ENCODE assay signal across 8 mouse cellular contexts in genomic region chr14:41072944-41073275, GRCm38 (mm10). TPM values are rescaled to one million over a fixed set of nuclear protein-coding genes. Genes with fewer than 3 reads are reported as not detected.
DNase-seq lines count a peak whose midpoint lies in the region; ATAC-seq and TF ChIP-seq lines count a peak whose summit lies in the region.

No protein-coding gene starts in this region.

- H3K4me2 ChIP-seq in forebrain, postnatal 0 days (ENCODE audit: low read depth) = peak overlapping the region; percentile 69
- H3K4me2 ChIP-seq in liver, embryonic 16.5 days (ENCODE audit: low read depth, low read length) = peak overlapping the region; percentile 55

- H3K27ac ChIP-seq in heart, embryonic 10.5 days = no peak overlapping the region
- no peak overlapping the region for H3K27ac ChIP-seq in forebrain, postnatal 0 days (ENCODE audit: low read depth, low read length)
- no peak overlapping the region for H3K27ac ChIP-seq in liver, embryonic 16.5 days (ENCODE audit: low read length)

- no peaks in the 10 kb centered on the region for H3K36me3 ChIP-seq in heart, embryonic 10.5 days
- H3K36me3 ChIP-seq in E14TG2a.4 (ENCODE audit: insufficient read depth, low read length) = no peaks in the 10 kb centered on the region
- no peaks in the 10 kb centered on the region for H3K36me3 ChIP-seq in forebrain, postnatal 0 days (ENCODE audit: insufficient read depth)
- no peaks in the 10 kb centered on the region for H3K36me3 ChIP-seq in liver, embryonic 16.5 days (ENCODE audit: control insufficient read depth, insufficient read depth)

- H3K9ac ChIP-seq in forebrain, postnatal 0 days = peak overlapping the region; percentile 31
- no peak overlapping the region for H3K9ac ChIP-seq in liver, embryonic 16.5 days (ENCODE audit: low read depth, low read length)

- 6% methylated on average over 8 of the region's 8 CpGs for WGBS in heart, embryonic 10.5 days
- 2% methylated on average over 8 of the region's 8 CpGs for WGBS in forebrain, postnatal 0 days
- 2% methylated on average over 8 of the region's 8 CpGs for WGBS in liver, embryonic 16.5 days (ENCODE audit: insufficient replicate concordance)

- no peaks in the 10 kb centered on the region for H3K9me3 ChIP-seq in heart, embryonic 10.5 days
- no peaks in the 10 kb centered on the region for H3K9me3 ChIP-seq in E14TG2a.4 (ENCODE audit: low read length)
- no peaks in the 10 kb centered on the region for H3K9me3 ChIP-seq in forebrain, postnatal 0 days (ENCODE audit: low read length)
- H3K9me3 ChIP-seq in liver, embryonic 16.5 days (replicated peaks; ENCODE audit: control insufficient read depth, low read length) = no peaks in the 10 kb centered on the region

- TF ChIP-seq CTCF in E14TG2a.4 (conservative IDR thresholded peaks at IDR 0.05; ENCODE audit: low read length) = no peak
- no peak for TF ChIP-seq CTCF in forebrain, postnatal 0 days (IDR thresholded peaks at IDR 0.05; ENCODE audit: low read depth)

- no peak; the same call in 1 of the 2 replicates for ATAC-seq in forebrain, postnatal 0 days
- ATAC-seq in liver, embryonic 16.5 days (ENCODE audit: low read depth) = no peak

- H3K27me3 ChIP-seq in heart, embryonic 10.5 days (ENCODE audit: insufficient read depth, poor library complexity, severe bottlenecking) = no peaks in the 10 kb centered on the region
- peaks cover 30% of the 10 kb centered on the region for H3K27me3 ChIP-seq in E14TG2a.4 (ENCODE audit: insufficient read depth, low read length)
- H3K27me3 ChIP-seq in forebrain, postnatal 0 days (ENCODE audit: insufficient read depth, low read length) = no peaks in the 10 kb centered on the region
- peaks cover 2% of the 10 kb centered on the region; the same call in 1 of the 2 replicates for H3K27me3 ChIP-seq in liver, embryonic 16.5 days (ENCODE audit: control insufficient read depth, insufficient read depth, low read depth, low read length)

- DNase-seq in heart, embryonic 10.5 days (ENCODE audit: low spot score) = no peak
- no peak for DNase-seq in heart, postnatal 4 days
- no peak for DNase-seq in forebrain, postnatal 0 days
- no peak for DNase-seq in urinary bladder, postnatal 14 days (ENCODE audit: low spot score)
- no peak for DNase-seq in ovary, postnatal 14 days (ENCODE audit: low spot score)
- no peak for DNase-seq in embryo, embryonic 9.5 days (ENCODE audit: extremely low spot score)

- 0 out of 2 replicates have a peak, but pooled peaks cover 5% of the 10 kb centered on the region for H3K4me1 ChIP-seq in heart, embryonic 10.5 days
- H3K4me1 ChIP-seq in E14TG2a.4 (replicated peaks; ENCODE audit: low read depth, low read length) = peaks cover 7% of the 10 kb centered on the region; the same call in 1 of the 2 replicates
- H3K4me1 ChIP-seq in forebrain, postnatal 0 days (ENCODE audit: insufficient read depth) = 0 out of 2 replicates have a peak, but pooled peaks cover 5% of the 10 kb centered on the region
- H3K4me1 ChIP-seq in liver, embryonic 16.5 days (ENCODE audit: control insufficient read depth, low read depth, low read length) = no peaks in the 10 kb centered on the region; the same call in 1 of the 2 replicates

- peak overlapping the region; percentile 60 for H3K4me3 ChIP-seq in heart, embryonic 10.5 days
- H3K4me3 ChIP-seq in E14TG2a.4 (replicated peaks; ENCODE audit: low read length) = peak overlapping the region; percentile 61
- peak overlapping the region; percentile 45 for H3K4me3 ChIP-seq in forebrain, postnatal 0 days (ENCODE audit: low read depth, low read length)
- H3K4me3 ChIP-seq in liver, embryonic 16.5 days (ENCODE audit: low read depth, low read length) = peak overlapping the region; percentile 41

RNA-seq across cellular contexts. Expression of gene Dydc1, which starts 0.2 kb away (rescaled TPM):
- polyA plus RNA-seq in heart, embryonic 10.5 days (2016; fragmentation: Nextera tagmentation; extraction: Ambion mirVana) = not detected in 2 replicates
- not detected for total RNA-seq in heart, postnatal 4 days (2021)
- total RNA-seq in forebrain, postnatal 0 days (2014; rRNA removed) = not detected in 2 replicates
- polyA plus RNA-seq in forebrain, postnatal 0 days (2015; fragmentation: Nextera tagmentation; extraction: Ambion mirVana) = 0.45 TPM in 1 of 2 replicates, not detected in the other
- polyA plus RNA-seq in liver, embryonic 16.5 days (2015; fragmentation: Nextera tagmentation; extraction: Ambion mirVana) = not detected in 2 replicates

RNA-seq across cellular contexts. Expression of gene Dydc2, which starts 3.9 kb away (rescaled TPM):
- 0.44 and 0.65 TPM in 2 replicates for polyA plus RNA-seq in heart, embryonic 10.5 days (2016; fragmentation: Nextera tagmentation; extraction: Ambion mirVana)
- not detected for total RNA-seq in heart, postnatal 4 days (2021)
- total RNA-seq in forebrain, postnatal 0 days (2014; rRNA removed) = 0.62 and 1.5 TPM in 2 replicates
- 0.65 and 1.2 TPM in 2 replicates for polyA plus RNA-seq in forebrain, postnatal 0 days (2015; fragmentation: Nextera tagmentation; extraction: Ambion mirVana)
- not detected in 2 replicates for polyA plus RNA-seq in liver, embryonic 16.5 days (2015; fragmentation: Nextera tagmentation; extraction: Ambion mirVana)

RNA-seq across cellular contexts. Expression of gene Mat1a, which starts 31.9 kb away (rescaled TPM):
- polyA plus RNA-seq in heart, embryonic 10.5 days (2016; fragmentation: Nextera tagmentation; extraction: Ambion mirVana) = 0.34 and 1.2 TPM in 2 replicates
- total RNA-seq in heart, postnatal 4 days (2021) = under 1 TPM in 1 of 2 experiments, not detected in 1; 0.19 TPM
- not detected in 2 replicates for total RNA-seq in forebrain, postnatal 0 days (2014; rRNA removed)
- not detected in 2 replicates for polyA plus RNA-seq in forebrain, postnatal 0 days (2015; fragmentation: Nextera tagmentation; extraction: Ambion mirVana)
- 111 and 144 TPM in 2 replicates for polyA plus RNA-seq in liver, embryonic 16.5 days (2015; fragmentation: Nextera tagmentation; extraction: Ambion mirVana)

RNA-seq across cellular contexts. Expression of gene Sftpa1, which starts 58.7 kb away (rescaled TPM):
- polyA plus RNA-seq in heart, embryonic 10.5 days (2016; fragmentation: Nextera tagmentation; extraction: Ambion mirVana) = 0.67 and 0.70 TPM in 2 replicates
- total RNA-seq in heart, postnatal 4 days (2021) = not detected
- not detected in 2 replicates for total RNA-seq in forebrain, postnatal 0 days (2014; rRNA removed)
- polyA plus RNA-seq in forebrain, postnatal 0 days (2015; fragmentation: Nextera tagmentation; extraction: Ambion mirVana) = not detected in 2 replicates
- 0.11 and 0.21 TPM in 2 replicates for polyA plus RNA-seq in liver, embryonic 16.5 days (2015; fragmentation: Nextera tagmentation; extraction: Ambion mirVana)

RNA-seq across cellular contexts. Expression of gene Fam213a, which starts 59.3 kb away (rescaled TPM):
- 76.8 and 81.5 TPM in 2 replicates for polyA plus RNA-seq in heart, embryonic 10.5 days (2016; fragmentation: Nextera tagmentation; extraction: Ambion mirVana)
- 10 to 100 TPM; 15.3 to 17.3 TPM for total RNA-seq in heart, postnatal 4 days (2021)
- total RNA-seq in forebrain, postnatal 0 days (2014; rRNA removed) = 92.4 and 106 TPM in 2 replicates
- 54.7 and 106 TPM in 2 replicates for polyA plus RNA-seq in forebrain, postnatal 0 days (2015; fragmentation: Nextera tagmentation; extraction: Ambion mirVana)
- 92.7 and 96.5 TPM in 2 replicates for polyA plus RNA-seq in liver, embryonic 16.5 days (2015; fragmentation: Nextera tagmentation; extraction: Ambion mirVana)

Comparison
In these comparisons a context has a peak if more than half of its experiments do, and no peak if none do; other contexts are left out.
1. RNA of gene Mat1a, which starts 31.9 kb away (polyA plus RNA-seq): 111 to 144 TPM in liver, embryonic 16.5 days; 0.34 to 1.2 TPM in heart, embryonic 10.5 days and not detected in forebrain, postnatal 0 days; every median in the first group is over 10 times any median in the second.
2. Peak in every context shown above with its lines, with median percentiles within 50 percentile points of each other: H3K4me3 ChIP-seq.